Mouse (Mus musculus): Measurements from ENCODE around the gene Zbtb38.

Zbtb38 gene

GRCm38 (mm10) chr9:96708905-96709304, 43.7 kb downstream of the Zbtb38 start:
- Histone ChIP-seq H3K4me1 (replicated peaks; ENCODE audit: low read depth, low read length) (peaks cover 93% of the 10 kb centered on the region), H3K9me3 (ENCODE audit: low read length) (no peaks in the 10 kb centered on the region), H3K27me3 (ENCODE audit: insufficient read depth, low read length) (no peaks in the 10 kb centered on the region), H3K36me3 (ENCODE audit: insufficient read depth, low read length) (peaks cover 26% of the 10 kb centered on the region), H3K4me3 (replicated peaks; ENCODE audit: low read length) (peak overlapping the region; percentile 37)
- TF ChIP-seq NANOG (IDR thresholded peaks at IDR 0.05; ENCODE audit: borderline replicate concordance, low read length), result no peak
- no peak for TF ChIP-seq CTCF (conservative IDR thresholded peaks at IDR 0.05; ENCODE audit: low read length)
- no peak for TF ChIP-seq POU5F1 (IDR thresholded peaks at IDR 0.05; ENCODE audit: borderline replicate concordance, low read length)

GRCm38 (mm10) chr9:96707964-96708363, 44.7 kb downstream of the Zbtb38 start:
- H3K9me3 ChIP-seq (ENCODE audit: low read length), result no peaks in the 10 kb centered on the region
- H3K36me3 ChIP-seq (ENCODE audit: insufficient read depth, low read length), result peaks cover 35% of the 10 kb centered on the region
- H3K27me3 ChIP-seq (ENCODE audit: insufficient read depth, low read length), result no peaks in the 10 kb centered on the region
- H3K4me3 ChIP-seq (replicated peaks; ENCODE audit: low read length), result peak overlapping the region; percentile 37; the same call in 1 of the 2 replicates
- H3K4me1 ChIP-seq (replicated peaks; ENCODE audit: low read depth, low read length), result peaks cover 94% of the 10 kb centered on the region
- TF ChIP-seq NANOG (IDR thresholded peaks at IDR 0.05; ENCODE audit: borderline replicate concordance, low read length) (no peak), CTCF (conservative IDR thresholded peaks at IDR 0.05; ENCODE audit: low read length) (no peak), POU5F1 (IDR thresholded peaks at IDR 0.05; ENCODE audit: borderline replicate concordance, low read length) (no peak)

- H3K36me3 ChIP-seq (ENCODE audit: insufficient read depth, low read length), result peaks cover 43% of the 10 kb centered on the region
- TF ChIP-seq POU5F1 (IDR thresholded peaks at IDR 0.05; ENCODE audit: borderline replicate concordance, low read length) (no peak), CTCF (conservative IDR thresholded peaks at IDR 0.05; ENCODE audit: low read length) (no peak), NANOG (IDR thresholded peaks at IDR 0.05; ENCODE audit: borderline replicate concordance, low read length) (no peak)
- peaks cover 92% of the 10 kb centered on the region for H3K4me1 ChIP-seq (replicated peaks; ENCODE audit: low read depth, low read length)
- H3K9me3 ChIP-seq (ENCODE audit: low read length), result no peaks in the 10 kb centered on the region
- H3K27me3 ChIP-seq (ENCODE audit: insufficient read depth, low read length), result no peaks in the 10 kb centered on the region
- peak overlapping the region; percentile 64 for H3K4me3 ChIP-seq (replicated peaks; ENCODE audit: low read length)
Measured at GRCm38 (mm10) chr9:96705576-96706285, 46.9 kb downstream of the Zbtb38 start.

- Histone ChIP-seq H3K9me3 (ENCODE audit: low read length) (no peaks in the 10 kb centered on the region), H3K27me3 (ENCODE audit: insufficient read depth, low read length) (no peaks in the 10 kb centered on the region), H3K36me3 (ENCODE audit: insufficient read depth, low read length) (peaks cover 39% of the 10 kb centered on the region), H3K4me1 (replicated peaks; ENCODE audit: low read depth, low read length) (peaks cover 92% of the 10 kb centered on the region), H3K4me3 (replicated peaks; ENCODE audit: low read length) (peak overlapping the region; percentile 64)
- TF ChIP-seq CTCF (conservative IDR thresholded peaks at IDR 0.05; ENCODE audit: low read length) (no peak), NANOG (IDR thresholded peaks at IDR 0.05; ENCODE audit: borderline replicate concordance, low read length) (no peak), POU5F1 (IDR thresholded peaks at IDR 0.05; ENCODE audit: borderline replicate concordance, low read length) (no peak)
Measured at GRCm38 (mm10) chr9:96704935-96705334, 47.7 kb downstream of the Zbtb38 start.

GRCm38 (mm10) chr9:96701891-96702290, 50.7 kb downstream of the Zbtb38 start:
- Histone ChIP-seq H3K4me3 (replicated peaks; ENCODE audit: low read length) (no peak overlapping the region), H3K9me3 (ENCODE audit: low read length) (0 out of 2 replicates have a peak, but pooled peaks cover 3% of the 10 kb centered on the region), H3K36me3 (ENCODE audit: insufficient read depth, low read length) (peaks cover 51% of the 10 kb centered on the region), H3K4me1 (replicated peaks; ENCODE audit: low read depth, low read length) (peaks cover 79% of the 10 kb centered on the region), H3K27me3 (ENCODE audit: insufficient read depth, low read length) (no peaks in the 10 kb centered on the region)
- TF ChIP-seq CTCF (conservative IDR thresholded peaks at IDR 0.05; ENCODE audit: low read length), result no peak
- TF ChIP-seq POU5F1 (IDR thresholded peaks at IDR 0.05; ENCODE audit: borderline replicate concordance, low read length), result no peak
- TF ChIP-seq NANOG (IDR thresholded peaks at IDR 0.05; ENCODE audit: borderline replicate concordance, low read length), result no peak

GRCm38 (mm10) chr9:96699276-96700035, 53.2 kb downstream of the Zbtb38 start:
- Histone ChIP-seq H3K27me3 (ENCODE audit: insufficient read depth, low read length) (no peaks in the 10 kb centered on the region), H3K36me3 (ENCODE audit: insufficient read depth, low read length) (peaks cover 61% of the 10 kb centered on the region), H3K9me3 (ENCODE audit: low read length) (0 out of 2 replicates have a peak, but pooled peaks cover 3% of the 10 kb centered on the region), H3K4me1 (replicated peaks; ENCODE audit: low read depth, low read length) (peaks cover 81% of the 10 kb centered on the region), H3K4me3 (replicated peaks; ENCODE audit: low read length) (no peak overlapping the region)
- no peak for TF ChIP-seq NANOG (IDR thresholded peaks at IDR 0.05; ENCODE audit: borderline replicate concordance, low read length)
- TF ChIP-seq POU5F1 (IDR thresholded peaks at IDR 0.05; ENCODE audit: borderline replicate concordance, low read length), result no peak
- peak; percentile 80 for TF ChIP-seq CTCF (conservative IDR thresholded peaks at IDR 0.05; ENCODE audit: low read length)

GRCm38 (mm10) chr9:96696788-96697492, 55.7 kb downstream of the Zbtb38 start:
- no peak overlapping the region for H3K4me3 ChIP-seq (replicated peaks; ENCODE audit: low read length)
- H3K4me1 ChIP-seq (replicated peaks; ENCODE audit: low read depth, low read length), result peaks cover 67% of the 10 kb centered on the region
- peaks cover 56% of the 10 kb centered on the region for H3K36me3 ChIP-seq (ENCODE audit: insufficient read depth, low read length)
- 0 out of 2 replicates have a peak, but pooled peaks cover 3% of the 10 kb centered on the region for H3K9me3 ChIP-seq (ENCODE audit: low read length)
- TF ChIP-seq NANOG (IDR thresholded peaks at IDR 0.05; ENCODE audit: borderline replicate concordance, low read length), result no peak
- no peak for TF ChIP-seq POU5F1 (IDR thresholded peaks at IDR 0.05; ENCODE audit: borderline replicate concordance, low read length)
- no peak for TF ChIP-seq CTCF (conservative IDR thresholded peaks at IDR 0.05; ENCODE audit: low read length)
- no peaks in the 10 kb centered on the region for H3K27me3 ChIP-seq (ENCODE audit: insufficient read depth, low read length)

- H3K27me3 ChIP-seq (ENCODE audit: insufficient read depth, low read length), result no peaks in the 10 kb centered on the region
- no peak for TF ChIP-seq NANOG (IDR thresholded peaks at IDR 0.05; ENCODE audit: borderline replicate concordance, low read length)
- no peak for TF ChIP-seq POU5F1 (IDR thresholded peaks at IDR 0.05; ENCODE audit: borderline replicate concordance, low read length)
- no peak for TF ChIP-seq CTCF (conservative IDR thresholded peaks at IDR 0.05; ENCODE audit: low read length)
- 0 out of 2 replicates have a peak, but pooled peaks cover 3% of the 10 kb centered on the region for H3K9me3 ChIP-seq (ENCODE audit: low read length)
- H3K4me3 ChIP-seq (replicated peaks; ENCODE audit: low read length), result no peak overlapping the region
- H3K36me3 ChIP-seq (ENCODE audit: insufficient read depth, low read length), result peaks cover 50% of the 10 kb centered on the region
- peaks cover 63% of the 10 kb centered on the region for H3K4me1 ChIP-seq (replicated peaks; ENCODE audit: low read depth, low read length)
Measured at GRCm38 (mm10) chr9:96696141-96696561, 56.5 kb downstream of the Zbtb38 start.

Data from E14TG2a.4 (cell line).